Mouse (Mus musculus) hematopoietic stem cell, adult 5-6 weeks (primary cell): ENCODE measurements at regions not wholly inside any gene's neighbourhood (a gene's known extent, or its start where the extent isn't known, plus 50 kb on each side); places are given as distances from the start of the nearest gene placed in this dataset.

ENCODE experiments used
- ATAC-seq, 2 experiments: fragments of 125-278 bp in 1 of 2; replicated peaks in 1 of 2; 2 replicates each; pipeline ENCODE4 v1.8.0; 2016 to 2017; ENCODE audit warnings: inconsistent platforms in 2 of 2, mild to moderate bottlenecking in 2 of 2, moderate number of reproducible peaks in 2 of 2, low read depth in 1 of 2, moderate TSS enrichment in 1 of 2; ENCODE audit not compliant: low FRiP score in 2 of 2, poor library complexity in 2 of 2, severe bottlenecking in 2 of 2, insufficient read depth in 1 of 2, low TSS enrichment in 1 of 2

DNA sequence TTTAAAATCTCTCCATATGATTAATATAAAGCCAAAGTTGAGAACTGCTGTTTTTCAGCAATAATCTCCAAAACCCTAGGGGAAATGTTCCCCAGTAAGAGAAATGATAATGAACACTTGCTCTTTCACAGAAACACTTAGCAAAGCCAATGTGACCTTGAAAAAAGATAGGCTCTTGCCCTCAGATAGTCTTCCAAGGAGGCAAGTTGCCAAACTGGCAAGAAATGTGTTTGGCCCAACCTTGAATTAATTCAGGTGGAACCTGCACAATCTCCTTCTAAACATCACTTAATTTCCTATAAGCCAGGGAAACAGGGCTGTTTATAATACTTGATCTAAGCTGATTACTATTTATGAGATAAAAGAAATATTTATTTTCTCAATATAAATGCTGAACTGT lies 244.0 kb upstream of the Gnaz start:
- ATAC-seq = no peak

DNA sequence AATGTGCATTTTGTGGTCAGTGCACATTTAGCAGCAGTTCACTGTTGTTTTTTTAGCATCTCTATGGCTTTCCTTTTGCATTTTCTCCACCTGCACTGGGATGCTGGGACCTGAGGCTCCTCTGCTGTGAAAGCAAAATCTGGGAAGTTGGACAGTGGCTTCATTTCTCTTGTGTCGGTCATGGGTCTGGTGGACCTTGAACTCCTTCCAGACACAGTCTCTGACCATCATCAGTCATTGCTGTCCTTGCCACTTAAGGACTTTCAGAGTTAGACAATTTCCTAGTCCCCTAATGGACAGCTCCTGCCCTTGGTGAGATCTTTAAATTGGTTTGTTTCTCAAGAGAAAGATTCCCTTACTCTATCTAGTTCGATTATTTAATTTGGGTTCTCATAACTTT lies 217.5 kb upstream of the Gnaz start:
- no peak for ATAC-seq

DNA sequence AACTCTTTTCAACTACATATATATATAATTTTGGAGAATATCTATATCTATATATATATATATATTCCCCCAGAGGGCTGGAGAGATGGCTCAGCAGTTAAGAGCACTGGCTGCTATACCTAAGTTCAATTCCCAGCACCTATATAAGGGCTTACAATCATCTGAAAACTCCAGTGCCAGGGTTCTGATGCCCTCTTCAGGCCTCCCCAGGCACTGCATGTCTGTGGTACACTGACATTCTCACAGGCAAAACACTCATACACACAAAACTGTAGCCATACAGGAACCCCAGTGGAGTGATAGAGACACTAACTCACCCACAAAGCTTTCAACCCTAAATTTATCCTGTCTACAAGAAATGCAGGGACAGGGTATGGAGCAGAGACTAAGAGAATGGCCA lies 216.1 kb upstream of the Gnaz start:
- ATAC-seq = no peak

DNA sequence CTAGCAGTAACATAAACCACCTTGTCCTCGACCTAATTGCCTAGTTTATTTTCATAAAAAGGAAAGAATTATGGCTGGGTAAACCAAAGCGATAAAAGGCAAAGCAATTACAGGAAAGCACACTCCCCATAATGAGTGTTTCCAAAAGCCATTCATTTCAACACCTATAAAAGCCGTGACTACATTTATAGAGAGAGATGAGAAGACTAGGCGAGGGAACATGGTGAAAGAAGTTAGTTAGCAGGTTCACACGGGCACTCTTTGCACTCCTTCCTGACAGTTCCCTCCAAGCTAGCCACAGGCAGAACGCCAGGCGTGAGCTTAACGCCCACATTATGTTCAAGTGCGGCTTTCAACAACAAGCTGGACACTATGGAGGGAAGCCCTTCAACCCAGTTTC lies 206.2 kb upstream of the Gnaz start:
- ATAC-seq = no peak

DNA sequence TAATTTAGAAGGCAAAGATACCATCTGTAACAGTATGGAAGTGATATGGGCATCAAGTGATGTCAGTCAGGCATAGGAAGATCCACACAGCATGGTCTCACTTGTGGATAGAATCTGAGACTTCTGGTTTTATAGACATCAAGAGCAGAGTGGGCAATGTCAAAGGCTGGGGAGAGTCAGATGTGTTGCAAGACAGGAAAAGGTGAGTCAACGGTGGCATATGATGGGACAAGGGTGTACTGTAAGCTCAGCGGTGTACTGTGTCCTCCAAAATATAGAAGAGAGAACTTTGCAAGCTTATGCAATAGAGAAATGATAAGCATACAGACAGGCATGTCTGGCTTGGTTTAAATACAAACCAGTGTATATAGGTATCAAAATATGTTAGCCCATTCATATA lies 177.7 kb upstream of the Gnaz start:
- ATAC-seq = no peak

DNA sequence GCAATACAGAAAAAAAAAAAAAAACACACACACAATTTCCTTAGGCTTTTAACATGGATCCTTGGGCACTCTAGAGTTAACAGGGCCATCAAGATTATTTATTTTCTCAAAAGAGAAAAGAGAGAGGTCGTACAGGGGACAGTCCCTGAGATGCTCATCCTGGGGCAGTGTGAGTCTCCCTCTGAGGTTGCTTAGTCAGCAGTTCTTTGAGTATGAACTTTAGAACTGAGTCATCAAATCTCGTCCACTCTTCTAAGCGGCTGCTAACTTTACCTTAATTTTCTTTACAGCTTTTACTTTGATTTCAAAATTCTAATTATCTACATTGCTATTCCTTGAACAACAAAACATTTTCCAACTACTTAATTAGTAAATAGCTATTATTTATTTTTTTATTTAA lies 177.0 kb upstream of the Gnaz start:
- no peak for ATAC-seq

DNA sequence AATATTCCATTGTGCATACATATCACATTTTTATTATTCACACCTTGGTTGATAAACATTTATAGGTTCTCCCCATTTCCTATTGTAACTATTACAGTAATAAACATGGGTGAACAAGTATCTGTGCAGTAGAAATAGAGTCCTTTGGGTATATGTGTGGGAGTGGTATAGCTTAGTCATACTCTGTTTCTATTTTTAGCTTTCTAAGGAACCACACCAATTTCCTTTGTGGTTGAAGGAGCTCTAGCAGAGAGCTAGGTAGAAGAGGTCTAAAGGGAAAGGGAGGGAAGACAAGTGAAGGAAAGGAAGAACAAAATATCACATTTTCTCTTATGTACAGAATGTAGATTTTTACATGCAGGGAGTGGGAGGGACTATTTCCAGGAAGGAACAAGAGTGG lies 143.6 kb upstream of the Gnaz start:
- ATAC-seq = peak; percentile 97 to 100

DNA sequence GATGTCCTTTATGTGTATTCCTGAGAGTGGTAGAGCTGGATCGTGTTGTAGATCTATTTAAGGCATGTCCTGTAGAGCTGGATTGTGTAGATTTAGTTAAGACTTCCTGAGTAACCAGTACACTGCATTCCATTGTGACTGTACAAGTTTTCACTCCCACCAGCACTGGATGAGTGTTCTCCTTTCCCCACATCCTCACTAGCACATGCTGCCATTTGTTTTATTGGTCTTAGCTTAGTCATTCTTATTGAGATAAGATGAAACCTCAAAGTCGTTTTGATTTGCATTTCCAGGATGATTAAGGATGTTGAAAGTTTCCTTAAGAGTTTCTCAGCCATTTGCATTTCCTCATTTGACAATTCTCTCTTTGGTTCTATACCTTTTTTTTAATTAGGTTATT lies 132.6 kb upstream of the Gnaz start:
- no peak for ATAC-seq

DNA sequence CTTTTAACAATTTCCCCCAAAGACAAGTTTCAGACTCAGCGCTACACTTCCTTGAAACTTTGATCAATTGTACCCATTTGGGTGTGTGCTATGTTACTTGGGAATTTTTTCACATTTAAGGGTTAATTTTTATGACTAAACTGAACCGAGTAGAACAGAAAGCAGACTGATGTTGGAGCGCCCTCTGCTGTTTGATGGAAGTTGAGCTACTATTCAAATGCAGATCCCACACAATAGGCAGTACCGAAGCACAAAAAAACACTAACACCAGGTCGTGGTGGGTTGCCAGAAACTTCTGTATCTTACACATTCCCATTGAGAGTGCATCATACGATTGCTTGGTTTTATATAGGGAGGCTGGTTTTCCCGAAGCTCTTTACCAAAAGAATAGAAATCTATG lies 118.6 kb upstream of the Gnaz start:
- peak; percentile 77 to 80 for ATAC-seq

DNA sequence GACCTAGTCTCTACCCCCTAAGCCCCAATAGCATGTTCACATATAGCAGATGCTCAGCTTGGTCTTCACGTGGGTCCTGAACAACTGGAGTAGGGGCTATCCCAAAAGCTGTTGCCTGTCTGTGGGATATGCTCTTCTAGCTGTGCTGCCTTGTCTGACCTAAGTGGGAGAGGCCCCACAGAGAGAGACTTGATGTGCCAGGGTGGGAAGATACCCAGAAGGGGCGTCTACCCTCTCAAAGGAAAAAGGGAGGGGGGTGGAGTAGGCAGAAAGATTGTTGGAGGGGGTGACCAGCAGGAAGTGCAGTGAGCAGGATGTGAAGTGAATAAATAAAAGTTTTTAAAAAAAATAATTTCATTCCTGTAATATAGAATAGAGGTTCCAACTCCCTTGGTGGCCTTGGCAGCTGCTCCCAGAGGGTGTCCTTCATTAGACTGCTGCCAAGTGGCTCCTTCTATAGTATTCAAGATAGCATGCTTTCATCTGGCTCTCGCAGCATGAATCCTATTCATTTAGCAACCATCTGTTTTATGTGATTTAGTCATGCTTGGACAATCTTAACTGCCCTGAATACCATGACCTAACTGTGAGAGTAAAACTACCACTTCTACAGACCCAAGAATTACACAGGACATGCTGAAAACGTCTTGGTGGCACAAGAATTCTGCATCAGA lies 111.8 kb upstream of the Gnaz start:
- no peak for ATAC-seq
